Mouse (Mus musculus) stomach, embryonic 16.5 days (tissue): ENCODE measurements at regions not wholly inside any gene's neighbourhood (a gene's known extent, or its start where the extent isn't known, plus 50 kb on each side); places are given as distances from the start of the nearest gene placed in this dataset.

Experiments used
- ATAC-seq: fragments of 200-750 bp; cut with Nextera tagmentation; 2 replicates; pipeline ENCODE4 v1.8.0; 2017; ENCODE audit warnings: moderate number of reproducible peaks, moderate TSS enrichment; ENCODE audit not compliant: insufficient read depth, low FRiP score
- H3K27ac ChIP-seq: fragments of 300-500 bp; sonication (generic); 2 replicates; pipeline ENCODE4 v1.5.1; 2014; ENCODE audit warnings: low read length
- H3K27me3 ChIP-seq: fragments of 300-500 bp; sonication (generic); 2 replicates; pipeline ENCODE4 v1.6.1; 2014; ENCODE audit warnings: low read length, control low read depth, mixed read lengths; ENCODE audit not compliant: control insufficient read depth, insufficient read depth
- H3K36me3 ChIP-seq: fragments of 300-500 bp; sonication (generic); 2 replicates; pipeline ENCODE4 v1.6.1; 2014; ENCODE audit warnings: low read length; ENCODE audit not compliant: control insufficient read depth, insufficient read depth
- H3K4me1 ChIP-seq: fragments of 300-500 bp; sonication (generic); 2 replicates; pipeline ENCODE4 v1.6.1; 2014; ENCODE audit warnings: low read length, control low read depth, mixed read lengths; ENCODE audit not compliant: control insufficient read depth, insufficient read depth
- H3K4me2 ChIP-seq: fragments of 300-500 bp; sonication (generic); 2 replicates; pipeline ENCODE4 v1.6.1; 2014; ENCODE audit warnings: low read depth, low read length, mixed read lengths
- H3K4me3 ChIP-seq: fragments of 300-500 bp; sonication (generic); replicated peaks from 2 replicates; pipeline ENCODE4 v1.5.1; 2014; ENCODE audit warnings: mild to moderate bottlenecking, low read length
- H3K9ac ChIP-seq: fragments of 300-500 bp; sonication (generic); 2 replicates; pipeline ENCODE4 v1.6.1; 2014; ENCODE audit warnings: low read length
- H3K9me3 ChIP-seq: fragments of 300-500 bp; sonication (generic); replicated peaks from 2 replicates; pipeline ENCODE4 v1.6.1; 2016; ENCODE audit warnings: low read length, control low read depth; ENCODE audit not compliant: control insufficient read depth
- WGBS: fragments of 180-500 bp; shearing (Covaris S2); extraction: QIAGEN DNeasy Blood & Tissue Kit; methylation state at CpG from one replicate; pipeline ENCODE4 v1.1.7; 2014; 5-methylcytosine and 5-hydroxymethylcytosine counted together

DNA sequence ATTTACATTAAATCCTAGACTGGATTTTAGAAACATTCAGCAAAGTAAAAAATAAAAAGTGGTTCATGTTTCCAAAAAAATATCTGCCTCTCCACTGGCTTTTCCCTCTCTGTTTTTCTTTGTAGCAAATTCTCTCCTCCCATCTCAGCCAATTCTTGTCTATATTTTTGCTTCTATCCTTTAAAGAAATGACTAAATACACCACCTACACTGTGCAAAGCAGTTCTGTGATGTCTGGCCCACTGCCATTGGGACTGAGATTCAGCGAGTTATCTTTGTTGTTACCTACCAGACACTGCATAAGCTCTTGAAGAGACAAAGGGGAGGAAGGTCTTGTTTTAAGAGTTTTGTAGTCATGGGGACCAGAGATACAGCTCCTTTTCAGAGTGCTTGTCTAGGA, 835.8 kb upstream of the Klhl29 start:
- H3K27me3 ChIP-seq, result no peaks in the 10 kb centered on the region
- H3K4me1 ChIP-seq, result no peaks in the 10 kb centered on the region
- no peak overlapping the region for H3K4me3 ChIP-seq
- no peak overlapping the region for H3K9ac ChIP-seq
- H3K9me3 ChIP-seq, result no peaks in the 10 kb centered on the region
- ATAC-seq, result no peak
- 73% methylated on average over 1 of the region's 1 CpGs for WGBS
- no peak overlapping the region for H3K4me2 ChIP-seq
- no peak overlapping the region for H3K27ac ChIP-seq
- no peaks in the 10 kb centered on the region for H3K36me3 ChIP-seq

DNA sequence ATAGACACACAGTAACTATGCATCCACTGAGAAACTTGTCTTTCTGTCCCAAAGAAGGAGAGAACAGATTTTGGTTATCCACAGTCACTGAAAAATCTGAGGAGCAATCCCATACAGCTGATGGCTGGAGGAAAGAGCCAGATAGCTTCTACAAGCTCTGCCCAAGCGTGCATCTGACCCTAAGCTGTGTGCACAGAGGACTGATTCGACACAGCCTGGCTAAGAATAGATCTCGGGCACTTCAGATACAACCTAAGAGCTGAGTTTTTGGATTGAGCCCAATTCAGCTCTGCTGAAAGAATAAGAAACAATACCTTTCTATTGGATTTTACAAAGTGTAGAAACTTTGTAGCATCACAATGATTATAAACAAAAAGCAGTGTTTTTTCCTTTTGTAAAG, 813.8 kb upstream of the Klhl29 start:
- WGBS, result 65% methylated on average over 3 of the region's 3 CpGs
- no peak for ATAC-seq
- H3K9ac ChIP-seq, result no peak overlapping the region

GRCm38 (mm10) chr12:6168795-6169194, 793.3 kb upstream of the Klhl29 start:
- Histone ChIP-seq H3K27ac (no peak overlapping the region), H3K4me2 (no peak overlapping the region), H3K36me3 (no peaks in the 10 kb centered on the region), H3K27me3 (no peaks in the 10 kb centered on the region), H3K9ac (no peak overlapping the region), H3K4me1 (no peaks in the 10 kb centered on the region), H3K9me3 (no peaks in the 10 kb centered on the region), H3K4me3 (no peak overlapping the region)
- ATAC-seq, result no peak

More for the DNA sequence above, 813.8 kb upstream of the Klhl29 start:
- Histone ChIP-seq H3K4me3 (no peak overlapping the region), H3K9me3 (no peaks in the 10 kb centered on the region), H3K27me3 (no peaks in the 10 kb centered on the region), H3K27ac (no peak overlapping the region), H3K4me1 (no peaks in the 10 kb centered on the region), H3K36me3 (no peaks in the 10 kb centered on the region), H3K4me2 (no peak overlapping the region)

GRCm38 (mm10) chr12:6154287-6154686, 778.8 kb upstream of the Klhl29 start:
- Histone ChIP-seq H3K9ac (no peak overlapping the region), H3K36me3 (no peaks in the 10 kb centered on the region), H3K4me3 (no peak overlapping the region), H3K4me1 (no peaks in the 10 kb centered on the region), H3K27me3 (no peaks in the 10 kb centered on the region), H3K27ac (no peak overlapping the region), H3K9me3 (no peaks in the 10 kb centered on the region), H3K4me2 (no peak overlapping the region)
- ATAC-seq, result no peak
- 64% methylated on average over 2 of the region's 2 CpGs for WGBS

- 80% methylated on average over 3 of the region's 3 CpGs for WGBS
- Histone ChIP-seq H3K9me3 (no peaks in the 10 kb centered on the region), H3K27me3 (no peaks in the 10 kb centered on the region), H3K4me2 (no peak overlapping the region), H3K4me3 (no peak overlapping the region), H3K27ac (no peak overlapping the region), H3K9ac (no peak overlapping the region), H3K36me3 (no peaks in the 10 kb centered on the region), H3K4me1 (no peaks in the 10 kb centered on the region)
- no peak for ATAC-seq
Measured at GRCm38 (mm10) chr12:6151476-6151875, 776.0 kb upstream of the Klhl29 start.

- H3K4me1 ChIP-seq, result no peaks in the 10 kb centered on the region
- no peak for ATAC-seq
- H3K9ac ChIP-seq, result no peak overlapping the region
- H3K4me3 ChIP-seq, result no peak overlapping the region
- H3K9me3 ChIP-seq, result no peaks in the 10 kb centered on the region
- H3K27me3 ChIP-seq, result no peaks in the 10 kb centered on the region
- H3K4me2 ChIP-seq, result no peak overlapping the region
- H3K27ac ChIP-seq, result no peak overlapping the region
- 76% methylated on average over 2 of the region's 2 CpGs for WGBS
- H3K36me3 ChIP-seq, result no peaks in the 10 kb centered on the region
Measured at GRCm38 (mm10) chr12:6132451-6132850, 757.0 kb upstream of the Klhl29 start.

DNA sequence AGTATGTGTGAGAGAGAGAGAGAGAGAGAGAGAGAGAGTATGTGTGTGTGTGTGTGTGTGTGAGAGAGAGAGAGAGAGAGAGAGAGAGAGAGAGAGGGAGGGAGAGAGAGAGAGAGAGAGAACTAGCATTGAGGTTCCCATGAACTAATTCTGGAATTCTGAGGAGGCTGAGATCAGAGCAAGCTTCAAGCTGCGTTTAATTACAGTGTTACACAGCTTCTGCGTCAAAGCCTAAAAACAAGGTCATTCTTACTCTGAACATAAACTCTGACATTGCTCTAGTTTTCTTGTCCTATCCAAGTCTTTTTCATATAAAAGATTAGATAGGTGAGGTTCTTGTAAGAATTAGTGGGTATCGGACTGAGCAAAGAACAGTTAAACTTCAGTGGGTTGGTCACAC, 744.1 kb upstream of the Klhl29 start:
- no peak overlapping the region for H3K27ac ChIP-seq
- no peak overlapping the region for H3K4me3 ChIP-seq
- H3K36me3 ChIP-seq, result no peaks in the 10 kb centered on the region
- no peak for ATAC-seq
- H3K4me2 ChIP-seq, result no peak overlapping the region
- no peaks in the 10 kb centered on the region for H3K4me1 ChIP-seq
- 87% methylated on average over 3 of the region's 3 CpGs for whole genome bisulfite sequencing
- H3K9ac ChIP-seq, result no peak overlapping the region
- no peaks in the 10 kb centered on the region for H3K9me3 ChIP-seq
- H3K27me3 ChIP-seq, result no peaks in the 10 kb centered on the region

DNA sequence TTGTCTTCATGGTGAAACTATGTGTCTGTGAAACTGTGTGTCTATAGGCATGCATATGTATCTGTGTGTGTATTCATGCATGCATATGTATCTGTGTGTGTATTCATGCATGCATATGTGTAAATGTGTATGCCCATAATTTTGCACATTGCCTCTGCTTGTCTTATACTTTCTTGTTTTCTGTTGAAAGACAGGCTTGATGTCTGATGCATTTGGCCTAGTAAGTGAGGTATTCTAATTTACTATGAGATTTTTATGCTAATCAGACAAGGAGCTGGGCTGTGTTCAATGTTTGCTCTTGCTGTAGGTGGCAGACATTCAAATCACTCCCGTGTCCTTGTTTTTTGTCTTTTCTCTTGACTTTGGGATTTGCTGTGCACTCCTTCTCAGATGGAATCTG, 739.8 kb upstream of the Klhl29 start:
- Histone ChIP-seq H3K9ac (no peak overlapping the region), H3K36me3 (no peaks in the 10 kb centered on the region), H3K4me1 (no peaks in the 10 kb centered on the region), H3K9me3 (no peaks in the 10 kb centered on the region), H3K27ac (no peak overlapping the region), H3K4me3 (no peak overlapping the region), H3K27me3 (no peaks in the 10 kb centered on the region), H3K4me2 (no peak overlapping the region)
- WGBS, result 82% methylated on average over 1 of the region's 1 CpGs
- no peak for ATAC-seq

DNA sequence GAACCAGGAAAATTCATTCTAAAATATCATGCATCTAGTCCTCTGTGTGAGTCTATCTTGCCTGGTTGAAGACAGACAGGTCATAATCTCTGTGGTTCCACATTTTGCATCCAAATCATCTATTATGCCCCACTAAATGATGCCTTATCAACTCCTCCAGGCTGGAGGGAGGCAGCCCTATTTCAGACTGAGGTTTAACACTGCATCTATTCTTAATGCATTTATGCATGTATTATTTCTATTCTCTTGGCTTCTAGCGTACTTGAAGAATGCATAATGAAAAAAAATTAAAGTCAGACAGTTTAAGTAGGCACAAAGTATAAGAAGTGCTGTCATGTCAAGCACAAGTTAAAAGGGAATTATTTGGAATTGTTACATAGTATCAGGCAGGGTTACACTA, 721.8 kb upstream of the Klhl29 start:
- Histone ChIP-seq H3K4me3 (no peak overlapping the region), H3K4me2 (no peak overlapping the region), H3K27me3 (no peaks in the 10 kb centered on the region), H3K36me3 (no peaks in the 10 kb centered on the region), H3K4me1 (no peaks in the 10 kb centered on the region), H3K9ac (no peak overlapping the region), H3K9me3 (no peaks in the 10 kb centered on the region), H3K27ac (no peak overlapping the region)
- 74% methylated on average over 1 of the region's 1 CpGs for WGBS
- ATAC-seq, result no peak
